Mouse (Mus musculus): Measurements from ENCODE around the gene Barx1.

GRCm38 (mm10) chr13:48660741-48661140 is 2.1 kb upstream of the Barx1 start:
- TF ChIP-seq POLR2A (IDR thresholded peaks at IDR 0.05; ENCODE audit: insufficient read depth, low read length): no peak
- no peak for TF ChIP-seq CTCF (IDR thresholded peaks at IDR 0.05; ENCODE audit: low read depth, low read length)

Measured in ES-Bruce4 (cell line).